Mouse (Mus musculus): ENCODE measurements around the gene Rasal2.

The Rasal2 gene

DNA sequence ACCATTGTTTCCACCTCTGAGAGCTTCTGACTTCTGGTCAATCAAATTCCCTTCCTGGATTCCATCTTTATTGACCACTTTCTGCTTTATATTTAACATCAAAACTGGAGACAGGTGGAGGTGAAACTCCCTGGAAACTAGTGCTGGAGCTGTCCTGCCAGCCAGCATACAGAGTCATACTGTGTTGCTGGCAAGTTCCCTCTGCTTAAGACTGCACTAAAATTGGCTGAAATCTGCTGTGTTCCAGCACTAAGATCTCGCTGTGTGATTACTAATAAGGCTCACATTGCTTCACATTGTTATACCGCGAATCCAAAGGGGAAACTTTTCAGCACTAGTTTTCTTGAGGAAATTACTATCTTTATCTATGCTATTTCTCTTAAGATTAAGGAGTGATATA is 267.8 kb downstream of the Rasal2 start:
- in situ Hi-C loops (cut with MboI, MseI): loop anchor here (10.0 to 25.0 kb wide), 2 partner anchors 880 to 1818 kb away; no protein-coding TSS in a partner anchor

DNA sequence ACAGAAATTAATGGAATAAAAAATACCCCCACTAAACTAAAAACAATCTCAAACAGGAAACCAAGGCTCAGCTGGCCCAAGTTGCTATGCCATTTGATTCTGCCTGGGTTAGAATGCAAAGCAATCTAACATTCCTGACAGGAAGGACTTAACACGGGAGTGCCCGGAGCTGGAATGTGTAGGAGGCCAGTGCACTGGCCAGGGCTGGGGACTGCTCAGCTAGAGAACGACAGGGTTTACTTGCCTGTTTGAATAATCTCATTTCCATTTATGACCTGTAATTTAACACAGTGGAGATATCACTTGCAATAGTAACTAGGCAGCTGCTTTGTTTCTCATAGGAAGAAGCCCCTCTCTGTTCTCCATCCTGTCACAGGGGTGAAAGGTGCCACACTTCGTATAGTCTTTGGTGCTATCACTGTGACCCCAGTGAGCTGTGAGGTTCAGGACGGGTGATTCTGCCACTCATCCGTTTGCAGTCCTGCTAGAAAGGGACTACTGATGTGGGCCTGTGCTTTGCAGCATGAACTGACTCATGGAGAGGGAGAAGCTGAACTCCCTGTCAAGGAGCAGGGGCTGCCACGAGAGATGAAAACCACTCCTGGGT is 269.0 kb downstream of the Rasal2 start:
- in situ Hi-C loops (cut with MboI, MseI): loop anchor here (10.0 to 25.0 kb wide), 2 partner anchors 881 to 1819 kb away; no protein-coding TSS in a partner anchor

DNA sequence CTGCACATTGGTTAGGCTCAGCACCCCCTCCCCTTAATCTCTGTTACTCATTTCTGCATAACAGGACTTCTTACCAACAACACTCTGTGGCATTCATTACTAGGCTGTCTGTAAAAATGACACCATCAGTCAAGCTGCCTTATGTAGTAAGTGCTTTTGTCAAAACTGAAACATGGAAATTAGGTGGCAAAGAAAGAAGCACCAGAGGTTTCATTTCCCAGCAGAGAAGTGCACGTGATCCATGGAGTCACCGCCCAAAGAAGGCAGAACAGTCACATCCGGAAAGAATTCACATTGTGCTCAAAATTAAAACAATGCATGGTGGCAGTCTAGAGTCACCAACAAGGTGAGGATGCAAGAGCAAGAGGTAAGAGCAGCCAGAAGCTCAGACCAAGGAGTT is 271.4 kb downstream of the Rasal2 start:
- in situ Hi-C loops (cut with MboI, MseI): loop anchor here (10.0 to 25.0 kb wide), 2 partner anchors 884 to 1821 kb away; no protein-coding TSS in a partner anchor

DNA sequence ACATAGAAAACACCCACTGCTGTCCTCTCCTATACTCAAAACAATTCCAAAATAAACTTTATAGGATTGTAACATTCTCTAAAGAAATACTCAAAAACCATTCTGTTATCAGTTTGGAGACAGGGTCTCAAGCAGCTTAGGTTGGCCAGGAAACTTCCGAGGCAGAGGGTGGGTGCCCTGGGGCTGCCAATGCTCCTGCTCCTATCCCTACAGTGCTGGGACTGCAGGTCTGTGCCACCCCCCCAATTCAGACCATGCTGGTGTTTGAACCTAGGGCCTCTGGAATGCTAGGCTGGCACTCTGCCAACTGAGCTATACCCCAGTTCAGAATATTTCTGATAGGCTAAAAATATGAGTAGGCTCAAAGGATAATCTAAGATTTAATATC is 274.5 kb downstream of the Rasal2 start:
- in situ Hi-C loops (cut with MboI, MseI): loop anchor here (25.0 kb wide), 1 partner anchor 1824 kb away; no protein-coding TSS in a partner anchor

DNA sequence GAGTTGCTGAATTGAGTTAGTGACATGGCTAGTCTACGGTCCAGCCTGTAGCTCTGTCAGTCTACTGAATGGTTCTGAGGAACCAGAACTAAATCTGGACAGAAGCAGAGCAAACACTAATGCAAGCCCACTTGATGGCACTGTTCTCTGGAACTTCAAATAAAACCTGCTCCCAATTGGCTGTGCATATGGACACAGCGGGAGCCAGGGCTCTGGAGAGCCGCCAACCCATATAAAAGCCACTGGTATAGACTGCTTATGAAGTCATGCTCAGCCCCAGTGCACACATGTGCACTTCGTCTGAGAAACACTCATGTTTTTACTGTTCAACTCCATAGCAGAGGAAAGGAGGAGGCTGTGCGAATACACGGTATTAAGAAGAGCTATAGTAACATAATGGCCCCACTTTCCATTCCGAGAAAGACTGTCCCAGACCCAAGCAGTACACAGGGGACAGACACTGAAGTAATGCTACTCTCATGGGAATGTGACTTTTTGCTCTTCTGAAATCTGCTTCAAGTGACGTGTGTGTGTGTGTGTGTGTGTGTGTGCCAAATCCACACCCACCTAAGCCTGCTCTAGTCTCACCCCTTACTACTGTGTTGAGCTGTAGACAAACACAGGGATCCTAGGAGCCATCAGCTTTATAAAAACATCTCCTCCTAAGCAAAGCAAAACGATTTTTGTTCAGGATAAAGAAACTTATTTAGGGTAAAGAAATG is 275.1 kb downstream of the Rasal2 start:
- in situ Hi-C loops (cut with MboI, MseI): loop anchor here (25.0 kb wide), 1 partner anchor 1825 kb away; no protein-coding TSS in a partner anchor

DNA sequence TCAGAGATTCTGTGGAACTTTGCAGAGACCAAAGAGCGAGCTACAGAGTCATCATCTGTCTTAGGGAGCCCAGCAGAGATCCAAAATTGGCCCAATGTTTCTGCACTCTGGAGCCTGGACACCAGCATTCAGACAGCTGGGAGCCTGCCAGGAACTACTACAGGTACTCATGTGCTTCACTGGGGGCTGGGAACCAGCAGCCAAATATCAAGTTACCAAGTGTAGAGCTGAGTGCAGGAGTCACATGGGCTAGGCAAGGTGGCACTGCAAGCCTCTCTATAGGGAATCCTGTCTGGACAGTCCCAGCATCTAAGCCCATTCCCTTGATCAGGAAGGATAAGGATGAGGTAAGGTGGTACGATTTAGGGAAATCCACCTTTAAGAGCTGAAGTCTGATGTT is 284.2 kb downstream of the Rasal2 start:
- in situ Hi-C loops (cut with MboI, MseI): loop anchor here (25.0 kb wide), 1 partner anchor 1834 kb away; no protein-coding TSS in a partner anchor

DNA sequence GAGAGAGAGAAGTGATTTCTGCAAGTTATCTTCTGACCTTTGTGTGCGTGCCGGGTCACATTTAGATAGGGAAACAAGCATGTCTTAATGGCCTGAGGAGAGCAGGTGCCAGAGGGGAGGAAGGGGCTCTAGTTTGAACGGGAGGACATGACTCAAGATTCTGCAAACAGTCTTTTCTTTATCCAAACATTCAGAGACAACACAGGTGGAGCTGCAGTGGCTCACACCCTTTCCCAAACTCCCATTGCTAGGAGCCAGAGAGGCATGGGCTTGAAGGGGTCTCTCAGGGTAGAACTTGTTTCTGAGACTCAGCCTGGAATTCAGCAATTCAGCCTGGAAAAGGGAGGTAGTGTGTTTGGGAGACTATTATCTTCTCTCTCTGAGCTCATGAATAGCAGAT is 288.6 kb downstream of the Rasal2 start:
- in situ Hi-C loops (cut with MboI, MseI): no loop called here

DNA sequence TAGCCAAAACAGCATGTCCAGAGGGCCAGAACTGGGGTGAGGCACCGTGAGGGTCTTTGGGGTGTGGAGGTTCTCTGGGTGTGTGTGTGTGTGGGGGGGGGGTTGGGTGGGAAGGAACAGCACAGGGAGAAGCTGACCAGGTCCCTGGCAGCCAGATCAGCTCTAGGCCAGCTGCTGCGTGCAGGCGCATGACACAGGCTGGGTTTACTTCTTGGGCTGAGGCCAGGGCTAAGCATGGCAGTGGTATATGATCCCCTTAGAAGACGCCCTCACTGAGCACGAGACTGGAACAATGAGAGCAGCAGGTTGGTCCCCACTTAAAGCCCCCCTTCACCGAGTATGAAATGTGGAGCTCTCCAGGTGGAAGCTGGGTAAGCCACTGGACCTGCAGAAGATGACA is 293.2 kb downstream of the Rasal2 start:
- in situ Hi-C loops (cut with MboI, MseI): no loop called here

DNA sequence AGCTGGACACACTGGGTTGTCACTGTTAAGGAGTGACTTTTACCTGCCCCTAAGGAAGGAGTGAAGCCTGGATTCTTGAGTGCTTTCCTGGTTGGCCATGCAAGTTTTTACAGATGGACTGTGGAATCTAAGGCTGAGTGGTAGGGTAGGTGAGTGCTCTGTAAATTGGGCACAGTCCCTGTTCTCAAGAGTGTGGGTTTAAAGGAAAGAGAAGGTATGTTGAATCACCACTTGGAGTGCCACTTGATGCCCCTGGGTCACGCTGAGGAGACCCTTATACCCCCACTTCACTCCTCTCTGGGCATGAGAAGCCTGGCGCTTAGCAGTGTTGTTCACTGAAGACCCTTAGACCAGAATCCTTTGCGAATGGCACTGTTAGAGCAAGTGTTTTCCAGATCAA is 295.0 kb downstream of the Rasal2 start:
- in situ Hi-C loops (cut with MboI, MseI): no loop called here

DNA sequence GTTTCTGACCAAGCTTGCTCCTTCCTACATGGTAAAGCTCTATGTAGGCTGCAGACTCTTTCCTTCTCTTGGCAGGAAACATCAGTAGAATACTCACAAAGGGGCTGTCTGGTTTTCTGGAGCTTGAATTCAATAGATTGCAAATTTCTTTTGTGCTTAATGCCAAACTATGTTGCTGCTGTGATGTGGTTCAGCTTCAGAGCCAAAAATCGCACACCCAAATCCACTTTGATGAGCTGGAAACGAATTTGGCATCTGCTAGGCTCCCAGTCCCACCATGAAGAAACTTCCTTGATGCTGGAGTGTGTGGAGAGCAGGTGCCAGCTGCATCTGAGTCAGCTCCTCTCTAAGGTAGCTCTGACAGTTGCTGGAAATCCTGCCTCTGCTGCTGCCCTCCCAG is 297.9 kb downstream of the Rasal2 start:
- in situ Hi-C loops (cut with MboI, MseI): no loop called here

DNA sequence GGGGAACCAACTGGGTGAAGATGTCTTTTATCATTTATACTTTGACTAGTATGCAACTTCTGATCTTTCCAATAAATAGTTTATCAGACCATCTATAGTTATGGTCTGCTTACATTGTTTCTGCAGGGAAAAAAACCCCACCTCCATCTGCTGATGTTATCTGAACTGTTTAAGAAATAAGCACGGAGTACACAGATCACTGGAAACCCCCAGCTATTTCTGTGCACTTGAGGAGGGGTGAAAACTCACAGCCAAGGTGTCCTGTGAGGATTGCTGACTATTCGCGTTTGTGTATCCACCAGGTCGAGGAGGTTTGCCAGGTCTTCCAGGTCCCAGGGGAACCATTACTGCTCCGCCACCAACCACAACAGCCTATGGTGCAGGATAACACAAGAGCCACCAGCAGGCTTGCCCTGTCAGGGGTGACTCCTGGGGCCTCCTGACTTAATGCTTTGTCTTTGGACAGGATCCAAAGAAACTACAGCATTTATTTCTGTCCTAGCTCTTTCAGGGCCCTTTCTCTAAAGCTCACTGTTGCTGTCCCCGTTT is 302.0 kb downstream of the Rasal2 start:
- in situ Hi-C loops (cut with MboI, MseI): no loop called here

DNA sequence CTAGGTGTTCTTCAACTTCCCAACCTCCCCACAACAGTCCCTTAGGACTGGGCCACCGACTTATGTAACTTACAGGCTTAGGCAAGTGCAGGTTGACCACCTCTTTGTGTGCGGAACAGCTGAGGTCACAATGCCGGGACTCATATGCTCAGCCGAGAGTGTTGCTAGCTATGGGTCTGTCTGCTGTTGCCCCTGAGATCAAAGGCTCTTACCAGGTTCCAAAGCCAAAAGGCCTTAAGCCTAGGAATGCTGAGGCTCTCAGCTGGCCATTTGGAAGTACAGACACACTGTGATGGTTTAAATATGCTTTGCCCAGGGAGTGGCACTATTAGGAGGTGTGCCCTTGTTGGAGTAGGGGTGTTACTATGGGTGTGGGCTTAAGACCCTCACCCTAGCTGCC is 303.8 kb downstream of the Rasal2 start, which contains the start of gene Tex35:
Gene Tex35 (minus strand): TSS at position 101 of the 400 bp plus-strand sequence.
- in situ Hi-C loops (cut with MboI, MseI): loop anchor here (5.0 kb wide), 1 partner anchor 179 kb away; no protein-coding TSS in a partner anchor

DNA sequence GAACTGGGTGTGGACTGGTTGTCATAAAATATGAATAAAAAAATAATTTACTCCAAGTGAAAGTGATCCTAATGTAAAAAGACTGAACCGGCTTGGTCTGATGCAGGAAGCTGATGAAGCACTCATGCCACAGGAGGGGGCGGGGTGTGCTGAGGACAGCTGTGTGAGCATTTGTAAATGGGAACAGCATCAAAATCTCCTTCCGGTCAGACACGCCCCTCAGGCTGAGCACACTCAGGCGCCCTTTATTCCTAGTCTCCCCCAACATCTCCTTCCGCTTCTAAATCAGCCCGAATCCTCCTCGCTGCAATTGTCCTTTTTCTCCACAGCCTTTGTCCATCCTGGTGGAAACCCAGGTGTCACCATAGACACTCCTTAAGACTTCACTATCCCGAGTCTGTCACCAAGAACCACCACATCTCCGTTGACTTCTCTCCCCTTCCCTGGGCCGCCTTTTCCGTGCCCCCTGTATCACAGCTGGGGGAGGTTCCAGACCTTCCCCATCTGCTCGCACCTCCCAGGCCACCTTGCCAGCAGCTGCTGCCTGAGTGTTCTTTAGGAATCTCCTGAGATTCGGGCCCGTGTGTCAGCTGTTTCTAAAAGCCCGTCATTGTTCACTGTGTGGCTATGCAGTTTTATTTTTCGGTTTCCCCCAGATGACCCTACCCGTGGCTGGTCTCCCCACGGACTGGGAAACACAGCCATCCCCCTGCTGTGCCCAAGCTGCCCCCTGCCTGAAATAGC is 311.1 kb downstream of the Rasal2 start:
- in situ Hi-C loops (cut with MboI, MseI): no loop called here

DNA sequence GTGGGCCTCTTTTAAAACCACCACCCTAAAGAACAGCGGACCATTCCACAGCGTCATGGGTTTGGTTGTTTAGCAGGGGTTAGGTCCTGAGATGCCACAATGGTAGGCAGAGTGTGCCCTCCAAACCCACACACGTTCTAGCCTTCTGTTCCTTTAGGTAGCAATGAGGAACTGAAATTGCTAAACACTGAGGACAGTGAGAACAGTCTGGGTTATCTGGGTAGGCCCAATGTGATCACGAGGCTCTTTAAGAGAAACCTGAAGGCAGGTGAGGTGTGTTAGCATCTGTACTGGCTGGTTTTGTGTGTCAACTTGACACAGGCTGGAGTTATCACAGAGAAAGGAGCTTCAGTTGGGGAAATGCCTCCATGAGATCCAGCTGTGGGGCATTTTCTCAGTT is 316.9 kb downstream of the Rasal2 start:
- in situ Hi-C loops (cut with MboI, MseI): no loop called here

DNA sequence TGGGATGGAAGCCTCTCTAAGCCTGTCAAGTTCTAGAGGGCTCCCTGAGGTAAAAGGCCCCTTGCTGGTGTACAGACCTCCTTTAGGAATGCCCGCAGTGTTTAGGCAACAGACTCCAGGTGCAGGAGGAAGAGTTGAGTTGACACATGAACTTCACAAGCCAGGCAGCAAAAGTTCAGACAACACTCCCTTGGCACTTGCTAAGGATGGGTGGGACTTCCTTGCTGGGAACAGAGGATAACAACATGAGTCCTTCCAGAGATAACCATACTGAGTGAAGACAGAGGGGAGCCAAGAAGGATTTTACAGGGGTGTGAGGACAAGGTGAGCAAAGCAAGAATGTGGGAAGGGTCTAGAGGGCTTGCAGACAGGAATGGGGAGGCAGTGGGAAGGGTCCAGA is 319.8 kb downstream of the Rasal2 start:
- in situ Hi-C loops (cut with MboI, MseI): no loop called here

DNA sequence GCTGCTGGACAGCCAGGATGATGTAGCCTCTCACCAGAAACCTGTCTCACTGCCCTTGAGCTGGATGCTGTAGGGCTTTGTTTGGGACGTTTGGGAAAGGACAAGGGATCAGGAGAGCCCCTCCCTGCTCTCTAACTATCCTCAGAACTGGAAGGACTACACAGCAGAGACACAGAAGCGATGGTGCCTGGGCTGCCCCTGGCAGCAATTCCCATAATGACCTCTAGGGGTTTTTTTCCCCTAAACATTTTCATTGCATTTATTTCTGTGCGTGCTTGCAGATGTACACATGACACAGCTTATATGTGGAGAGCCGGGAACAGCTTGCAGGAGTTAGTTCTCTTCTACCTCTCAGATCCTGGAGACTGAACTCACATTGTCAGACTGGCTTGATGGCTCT is 320.3 kb downstream of the Rasal2 start:
- in situ Hi-C loops (cut with MboI, MseI): no loop called here

DNA sequence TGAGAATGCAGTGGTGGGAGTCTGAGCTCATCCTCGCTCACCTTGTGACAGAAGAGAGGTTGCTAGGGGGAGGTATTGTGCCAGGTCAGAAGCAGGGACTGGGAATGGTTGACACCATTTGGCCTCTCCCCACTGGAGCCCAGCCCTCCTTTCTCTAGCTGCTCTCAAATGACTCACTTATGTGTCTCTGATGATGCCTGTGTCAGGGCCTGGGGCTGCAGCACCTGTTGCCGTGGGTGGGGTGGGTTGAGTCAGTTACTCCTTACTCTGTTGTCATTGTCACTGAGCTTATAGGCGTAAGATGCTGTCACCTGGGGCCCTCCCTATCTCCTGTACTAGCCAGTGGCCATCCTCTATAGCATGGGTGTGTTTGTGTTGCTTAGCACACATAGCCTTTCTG is 321.6 kb downstream of the Rasal2 start:
- in situ Hi-C loops (cut with MboI, MseI): no loop called here

DNA sequence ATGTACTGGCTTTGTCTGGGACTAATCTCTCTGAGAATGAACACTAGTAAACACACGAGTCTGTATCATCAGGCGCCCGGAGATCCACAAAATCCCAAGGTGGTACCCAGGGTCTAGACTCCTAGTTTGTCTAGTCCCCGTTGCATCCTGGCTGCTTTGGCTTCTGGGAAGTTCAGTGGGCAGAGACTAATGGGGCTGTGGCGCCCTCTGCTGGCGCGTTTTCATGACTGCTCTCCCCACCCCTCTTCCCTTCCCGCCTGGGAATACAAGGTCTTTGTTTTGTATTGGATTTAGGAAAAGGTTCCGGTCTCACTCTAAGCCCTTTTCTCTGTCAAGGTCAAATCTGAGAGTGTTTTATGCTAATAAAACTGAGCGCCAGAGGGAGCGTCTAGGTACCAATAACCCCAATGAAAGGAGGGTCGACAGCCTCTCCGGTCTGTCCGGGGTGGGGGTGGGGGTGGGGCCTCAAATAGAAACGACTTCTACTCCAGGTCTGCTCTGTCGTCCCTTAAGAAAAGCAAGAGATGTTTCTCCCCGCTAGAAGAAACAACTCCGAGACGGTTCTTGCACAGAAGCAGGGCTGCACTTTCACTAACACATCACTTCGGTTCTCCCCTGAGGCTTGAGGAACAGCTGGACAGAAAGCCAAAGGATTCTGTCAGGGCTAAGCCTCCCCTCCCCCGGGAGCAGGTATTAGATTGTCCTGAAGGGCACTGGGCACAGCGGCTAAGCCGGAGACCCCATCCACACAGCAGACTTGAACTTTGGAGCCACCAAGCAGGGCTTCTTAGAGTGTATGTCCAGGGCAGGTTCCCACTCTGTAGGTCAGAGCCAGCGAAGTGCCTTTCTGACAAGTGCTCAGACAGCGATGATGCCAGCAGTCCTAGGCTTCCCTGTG is 326.0 kb downstream of the Rasal2 start:
- in situ Hi-C loops (cut with MboI, MseI): no loop called here

Measured in T-helper 1 cell (primary cell).